Mouse (Mus musculus) myocyte (in vitro differentiated cells): Measurements from ENCODE around the gene Mfsd9.

ENCODE experiments used
- CEBPB ChIP-seq: IDR thresholded peaks from 2 replicates; pipeline ENCODE4 v1.6.1; 2011; ENCODE audit warnings: mild to moderate bottlenecking, moderate library complexity; ENCODE audit not compliant: poor library complexity, insufficient read depth, severe bottlenecking
- E2F4 ChIP-seq: IDR thresholded peaks from one replicate; pipeline ENCODE4 v1.6.1; 2011; ENCODE audit warnings: mild to moderate bottlenecking, control low read depth, moderate library complexity; ENCODE audit not compliant: insufficient read depth
- MAX ChIP-seq: IDR thresholded peaks from one replicate; pipeline ENCODE4 v1.6.1; 2011; ENCODE audit warnings: low read depth, mild to moderate bottlenecking, control low read depth
- MYOD1 ChIP-seq, 3 experiments: IDR thresholded peaks; one replicate each; pipeline ENCODE4 v1.6.1; 2011; ENCODE audit warnings: control low read depth in 2 of 3, low read depth in 2 of 3, mild to moderate bottlenecking in 2 of 3, moderate library complexity in 1 of 3; ENCODE audit not compliant: insufficient read length in 2 of 3, control insufficient read depth in 1 of 3
- MYOG ChIP-seq, 3 experiments: IDR thresholded peaks; one replicate each; pipeline ENCODE4 v1.6.1; 2011; ENCODE audit warnings: control low read depth in 2 of 3, low read depth in 2 of 3, mild to moderate bottlenecking in 2 of 3; ENCODE audit not compliant: insufficient read length in 2 of 3, control insufficient read depth in 1 of 3, insufficient read depth in 1 of 3
- POLR2A ChIP-seq: IDR thresholded peaks from one replicate; pipeline ENCODE4 v1.6.1; 2011; ENCODE audit warnings: low read depth, mild to moderate bottlenecking, control low read depth, moderate library complexity; ENCODE audit not compliant: insufficient read length
- POLR2AphosphoS2 ChIP-seq: IDR thresholded peaks from one replicate; pipeline ENCODE4 v1.6.1; 2011; ENCODE audit warnings: low read depth, control low read depth; ENCODE audit not compliant: insufficient read length
- REST ChIP-seq: IDR thresholded peaks from one replicate; pipeline ENCODE4 v1.6.1; 2011; ENCODE audit warnings: mild to moderate bottlenecking, control low read depth, moderate library complexity; ENCODE audit not compliant: insufficient read depth, insufficient read length
- SRF ChIP-seq: IDR thresholded peaks from one replicate; pipeline ENCODE4 v1.6.1; 2011; ENCODE audit warnings: low read depth; ENCODE audit not compliant: control insufficient read depth, insufficient read length
- TCF12 ChIP-seq: IDR thresholded peaks from one replicate; pipeline ENCODE4 v1.6.1; 2011; ENCODE audit warnings: mild to moderate bottlenecking, control low read depth; ENCODE audit not compliant: poor library complexity, insufficient read depth, severe bottlenecking
- TCF3 ChIP-seq: IDR thresholded peaks from one replicate; pipeline ENCODE4 v1.6.1; 2011; ENCODE audit warnings: low read depth, control low read depth; ENCODE audit not compliant: insufficient read length
- USF1 ChIP-seq: IDR thresholded peaks from one replicate; pipeline ENCODE4 v1.6.1; 2011; ENCODE audit warnings: low read depth, mild to moderate bottlenecking, control low read depth, moderate library complexity

- no peak for TF ChIP-seq POLR2A
- no peak for TF ChIP-seq MAX
- no peak for TF ChIP-seq USF1
- no peak for TF ChIP-seq E2F4
- TF ChIP-seq TCF3: no peak
- TF ChIP-seq POLR2AphosphoS2: no peak
- TF ChIP-seq MYOG (IDR thresholded peaks at IDR 0.05; ENCODE audit: control insufficient read depth in 1 of 3, insufficient read depth in 1 of 3, insufficient read length in 2 of 3, low read depth in 2 of 3): no peak
- no peak for TF ChIP-seq MYOD1 (IDR thresholded peaks at IDR 0.05; ENCODE audit: control insufficient read depth in 1 of 3, insufficient read length in 2 of 3, low read depth in 2 of 3)
- no peak for TF ChIP-seq CEBPB
- TF ChIP-seq TCF12: no peak
- no peak for TF ChIP-seq SRF
- no peak for TF ChIP-seq REST
These were observed 6.9 kb upstream of the Mfsd9 start for GRCm38 (mm10) chr1:40797348-40797747.
